Mouse (Mus musculus) kidney, postnatal 0 days (tissue): ENCODE measurements at regions not wholly inside any gene's neighbourhood (a gene's known extent, or its start where the extent isn't known, plus 50 kb on each side); places are given as distances from the start of the nearest gene placed in this dataset.

Source experiments
- ATAC-seq: fragments of 200-750 bp; cut with Nextera tagmentation; replicated peaks from 2 replicates; pipeline ENCODE4 v1.8.0; 2017; ENCODE audit warnings: low read depth, moderate number of reproducible peaks, moderate TSS enrichment, moderate library complexity; ENCODE audit not compliant: low FRiP score
- DNase-seq: peaks from one replicate; pipeline ENCODE4 v3.0.0-alpha.2; 2016; ENCODE audit warnings: low spot score
- H3K27ac ChIP-seq: fragments of 300-500 bp; sonication (generic); 2 replicates; pipeline ENCODE4 v1.5.1; 2014; ENCODE audit warnings: mild to moderate bottlenecking
- H3K27me3 ChIP-seq: fragments of 300-500 bp; sonication (generic); 2 replicates; pipeline ENCODE4 v1.6.1; 2014; ENCODE audit warnings: low read length, mixed read lengths; ENCODE audit not compliant: insufficient read depth
- H3K36me3 ChIP-seq: fragments of 300-500 bp; sonication (generic); 2 replicates; pipeline ENCODE4 v1.6.1; 2014; ENCODE audit warnings: low read length, mixed read lengths; ENCODE audit not compliant: insufficient read depth
- H3K4me1 ChIP-seq: fragments of 300-500 bp; sonication (generic); replicated peaks from 2 replicates; pipeline ENCODE4 v1.6.1; 2014; ENCODE audit warnings: antibody characterized with exemption, low read length, mixed read lengths; ENCODE audit not compliant: insufficient read depth
- H3K4me2 ChIP-seq: fragments of 300-500 bp; sonication (generic); 2 replicates; pipeline ENCODE4 v1.6.1; 2014; ENCODE audit warnings: mild to moderate bottlenecking, low read length, moderate library complexity, mixed read lengths
- H3K4me3 ChIP-seq: fragments of 300-500 bp; sonication (generic); replicated peaks from 2 replicates; pipeline ENCODE4 v1.5.1; 2014; ENCODE audit warnings: low read depth, low read length
- H3K9ac ChIP-seq: fragments of 300-500 bp; sonication (generic); 2 replicates; pipeline ENCODE4 v1.6.1; 2014; ENCODE audit warnings: low read depth, low read length
- H3K9me3 ChIP-seq: fragments of 300-500 bp; sonication (generic); replicated peaks from 2 replicates; pipeline ENCODE4 v1.6.1; 2016; ENCODE audit warnings: low read length, inconsistent platforms, mixed read lengths
- CTCF ChIP-seq: IDR thresholded peaks from 2 replicates; pipeline ENCODE4 v1.5.1; 2016; ENCODE audit warnings: antibody characterized with exemption, low read depth, mild to moderate bottlenecking, moderate library complexity
- WGBS: fragments of 180-500 bp; shearing (Covaris S2); extraction: QIAGEN DNeasy Blood & Tissue Kit; methylation state at CpG from one replicate; pipeline ENCODE4 v1.1.7; 2014; 5-methylcytosine and 5-hydroxymethylcytosine counted together

DNA sequence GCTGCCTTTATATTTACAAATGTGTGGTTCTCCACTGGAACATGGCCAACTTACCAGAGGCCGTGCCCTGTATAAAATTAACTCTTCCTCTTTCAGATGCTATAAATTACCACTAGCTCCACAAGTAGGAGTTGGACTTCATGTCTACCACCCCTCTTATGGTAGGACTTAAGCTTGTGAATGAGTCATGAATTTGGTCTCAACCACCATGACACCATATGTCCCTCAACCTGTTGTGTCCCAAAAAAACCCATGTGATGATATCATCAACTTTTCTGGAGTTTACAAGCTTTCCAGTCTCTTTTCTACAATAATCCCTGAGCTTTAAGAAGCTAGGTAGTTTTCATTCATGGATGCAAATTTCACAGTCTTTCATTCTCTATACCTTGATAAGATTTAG, 1951.4 kb downstream of the Pcdh7 start:
- no peak for ATAC-seq
- H3K27me3 ChIP-seq = no peaks in the 10 kb centered on the region
- WGBS = 67% methylated on average over 1 of the region's 1 CpGs
- no peak overlapping the region for H3K27ac ChIP-seq
- no peak for TF ChIP-seq CTCF
- H3K9ac ChIP-seq = no peak overlapping the region
- H3K4me2 ChIP-seq = no peak overlapping the region
- H3K4me1 ChIP-seq = no peaks in the 10 kb centered on the region
- H3K4me3 ChIP-seq = no peak overlapping the region
- no peak for DNase-seq
- H3K36me3 ChIP-seq = no peaks in the 10 kb centered on the region
- no peaks in the 10 kb centered on the region for H3K9me3 ChIP-seq

DNA sequence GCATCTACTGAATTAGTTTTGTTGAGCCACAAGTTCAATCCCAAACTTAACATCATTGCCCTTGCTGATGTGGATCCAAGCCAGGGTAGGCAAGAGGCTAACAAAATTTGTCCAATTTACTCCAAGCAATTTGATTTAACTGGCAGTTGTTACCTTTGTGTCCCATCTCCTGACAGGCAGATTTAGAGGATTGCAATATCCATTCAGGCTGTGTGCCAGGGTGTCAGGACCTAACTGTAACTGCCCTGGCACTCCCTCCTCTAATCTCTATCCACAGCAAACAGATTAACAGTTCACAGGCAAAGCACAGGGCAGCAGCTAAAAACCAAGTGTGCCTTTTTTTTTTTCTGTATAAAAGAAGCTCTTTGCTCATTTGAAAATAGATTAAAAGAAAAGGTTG, 1982.2 kb downstream of the Pcdh7 start:
- H3K36me3 ChIP-seq = no peaks in the 10 kb centered on the region
- no peak overlapping the region for H3K4me3 ChIP-seq
- H3K4me1 ChIP-seq = no peaks in the 10 kb centered on the region
- H3K9ac ChIP-seq = no peak overlapping the region
- H3K27me3 ChIP-seq = no peaks in the 10 kb centered on the region
- H3K27ac ChIP-seq = no peak overlapping the region
- ATAC-seq (no peak), DNase-seq (no peak)
- no peaks in the 10 kb centered on the region for H3K9me3 ChIP-seq
- no peak for TF ChIP-seq CTCF
- H3K4me2 ChIP-seq = no peak overlapping the region

DNA sequence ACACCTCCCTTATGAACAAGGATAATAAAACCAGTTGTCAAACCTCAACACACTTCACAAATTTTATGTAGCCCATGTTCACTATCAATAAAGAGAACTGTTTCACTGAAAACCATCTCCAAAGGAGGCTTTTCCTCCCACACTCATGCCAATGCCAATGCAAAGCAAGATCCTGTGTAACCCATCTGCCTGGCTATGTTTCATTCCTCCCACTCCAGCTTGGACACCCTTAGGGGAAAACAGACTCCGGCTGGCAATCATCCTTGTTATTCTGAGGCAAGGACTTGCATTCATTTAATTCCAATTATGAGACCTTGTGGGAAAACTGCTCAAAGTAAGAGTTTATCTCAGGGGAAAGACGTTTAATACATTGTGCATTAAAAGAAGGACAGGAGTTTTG, 1997.7 kb downstream of the Pcdh7 start:
- no peak for TF ChIP-seq CTCF
- H3K36me3 ChIP-seq = no peaks in the 10 kb centered on the region
- no peak overlapping the region for H3K4me2 ChIP-seq
- no peaks in the 10 kb centered on the region for H3K27me3 ChIP-seq
- DNase-seq (peak; percentile 67), ATAC-seq (no peak)
- H3K4me3 ChIP-seq = no peak overlapping the region
- H3K4me1 ChIP-seq = no peaks in the 10 kb centered on the region
- H3K27ac ChIP-seq = no peak overlapping the region
- no peak overlapping the region for H3K9ac ChIP-seq
- WGBS = 39% methylated on average over 2 of the region's 2 CpGs
- H3K9me3 ChIP-seq = no peaks in the 10 kb centered on the region

DNA sequence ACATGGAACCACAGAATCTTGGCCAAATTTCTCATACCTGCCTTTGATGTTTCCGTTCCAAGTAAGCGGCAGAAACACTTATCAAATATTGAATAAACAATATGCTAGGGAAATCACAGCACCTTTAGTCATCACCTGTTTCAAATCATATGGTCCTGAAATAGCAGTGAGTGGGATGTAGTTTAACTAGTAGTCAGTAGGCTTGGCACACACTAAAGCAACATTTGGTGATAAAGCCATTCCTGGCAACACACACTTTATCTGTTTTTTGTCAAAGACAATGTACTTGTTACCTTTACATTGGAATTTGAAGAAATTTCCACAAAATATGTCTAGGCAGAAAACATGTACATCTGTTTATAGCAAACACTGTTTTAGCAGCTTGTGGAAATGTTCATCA, 2038.5 kb downstream of the Pcdh7 start:
- no peak overlapping the region for H3K4me3 ChIP-seq
- no peak overlapping the region for H3K9ac ChIP-seq
- H3K27ac ChIP-seq = no peak overlapping the region
- H3K36me3 ChIP-seq = no peaks in the 10 kb centered on the region
- no peak for TF ChIP-seq CTCF
- H3K27me3 ChIP-seq = no peaks in the 10 kb centered on the region
- no peak overlapping the region for H3K4me2 ChIP-seq
- no peaks in the 10 kb centered on the region for H3K4me1 ChIP-seq
- no peaks in the 10 kb centered on the region for H3K9me3 ChIP-seq
- DNase-seq (no peak), ATAC-seq (no peak)
- 93% methylated on average over 2 of the region's 2 CpGs for WGBS

DNA sequence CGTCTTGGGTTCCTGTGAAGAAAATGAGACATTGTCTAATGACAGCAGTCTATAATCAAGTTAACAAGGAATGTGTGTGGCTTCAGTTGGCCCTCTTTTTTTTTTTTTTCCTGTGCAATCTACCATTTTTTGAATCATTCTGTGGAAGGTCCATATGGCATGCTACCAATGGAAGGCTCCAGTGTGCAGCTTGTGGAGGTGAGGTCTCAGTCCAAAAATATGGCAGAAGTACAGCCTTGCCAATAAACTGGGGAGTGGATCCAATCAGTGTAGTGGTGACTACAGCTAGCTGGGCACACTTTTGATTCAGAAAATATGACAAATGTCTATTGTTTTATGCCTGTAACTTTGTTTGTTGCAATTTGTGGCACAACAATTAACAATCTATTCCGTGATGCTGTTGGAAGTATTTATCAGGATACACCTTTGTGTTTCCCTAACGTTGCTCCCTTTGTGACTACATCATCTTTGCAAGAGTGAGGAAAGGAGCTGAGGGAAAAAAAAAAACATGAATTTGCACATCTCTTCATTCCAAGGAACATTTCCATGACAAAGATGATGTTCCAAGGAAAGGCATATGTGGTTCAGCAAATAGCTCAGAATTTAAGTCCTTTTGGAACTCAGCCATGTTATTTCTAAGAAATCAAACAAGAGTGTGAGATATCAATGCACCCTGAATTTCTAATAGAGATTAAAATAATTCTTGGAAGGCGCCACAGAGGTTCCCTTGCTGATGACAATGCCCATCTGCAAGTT, 2039.1 kb downstream of the Pcdh7 start:
- Histone ChIP-seq H3K4me2 (no peak overlapping the region), H3K4me3 (no peak overlapping the region), H3K9me3 (no peaks in the 10 kb centered on the region), H3K36me3 (no peaks in the 10 kb centered on the region), H3K27me3 (no peaks in the 10 kb centered on the region), H3K4me1 (no peaks in the 10 kb centered on the region), H3K27ac (no peak overlapping the region), H3K9ac (no peak overlapping the region)
- WGBS = 82% methylated on average over 4 of the region's 4 CpGs
- no peak for TF ChIP-seq CTCF
- DNase-seq (no peak), ATAC-seq (no peak)
